Mouse (Mus musculus): ENCODE measurements around the gene Aftph.

DNA sequence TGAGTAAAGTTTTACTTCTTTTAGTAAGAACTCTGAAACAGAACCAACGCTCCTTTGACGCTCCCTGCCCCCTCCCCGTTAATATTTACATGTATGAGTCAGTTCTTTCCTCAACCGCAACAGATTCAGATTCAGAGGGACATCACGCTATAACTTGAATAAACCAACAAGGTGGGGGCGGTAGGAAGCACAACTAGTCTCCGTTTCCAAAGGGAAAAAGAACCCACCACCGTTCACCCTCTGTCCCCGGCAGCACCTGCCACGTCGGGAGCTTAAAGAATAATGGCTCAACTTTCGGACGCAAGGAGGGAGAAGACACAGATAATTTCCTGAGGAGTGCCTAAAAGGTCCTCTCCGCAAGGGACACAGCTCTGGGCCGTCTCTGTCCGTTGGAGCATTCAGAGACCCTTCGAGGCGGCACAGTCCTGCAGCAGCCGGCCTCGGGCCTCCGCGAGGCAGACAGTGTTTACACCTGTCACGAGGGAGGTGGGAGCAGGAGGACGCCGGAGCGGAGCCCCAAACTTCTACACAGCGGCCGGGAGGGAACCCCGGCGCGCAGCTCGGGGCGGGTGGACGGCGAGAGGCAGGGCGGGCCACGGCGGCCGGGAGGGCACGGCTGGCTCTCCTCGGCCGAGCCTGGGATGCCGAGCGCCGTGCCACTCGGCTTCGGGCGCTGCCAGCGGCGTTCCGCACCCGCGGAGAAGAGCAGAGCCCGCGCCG is 748 bp downstream of the Aftph start:
- TF ChIP-seq CTCF (conservative IDR thresholded peaks at IDR 0.05; ENCODE audit: low read length) (no peak), NANOG (IDR thresholded peaks at IDR 0.05; ENCODE audit: borderline replicate concordance, low read length) (no peak), POU5F1 (IDR thresholded peaks at IDR 0.05; ENCODE audit: borderline replicate concordance, low read length) (no peak)
